Mouse (Mus musculus) v-Abl transformed pro-B cells (cell line): ENCODE data around the gene Dram1.

ENCODE experiments used
- in situ Hi-C, 2 experiments: fragments of 400-800 bp; cut with MboI; formaldehyde crosslinking; loops; one replicate each; pipeline ENCODE4 v1.15.1; 2025; ENCODE audit not compliant: unreplicated experiment in 2 of 2

Dram1 gene

GRCm38 (mm10) chr10:88362218-88362617 is 16.7 kb downstream of the Dram1 start:
- in situ Hi-C loops: loop anchor here in 1 of 2 experiments (25.0 kb wide), 1 partner anchor 850 kb away; no protein-coding TSS in a partner anchor

- in situ Hi-C loops: loop anchor here in 1 of 2 experiments (25.0 kb wide), 1 partner anchor 855 kb away; no protein-coding TSS in a partner anchor
These were observed 21.8 kb downstream of the Dram1 start for GRCm38 (mm10) chr10:88356983-88357559.

GRCm38 (mm10) chr10:88356114-88356982 is 22.5 kb downstream of the Dram1 start:
- in situ Hi-C loops: loop anchor here in 1 of 2 experiments (25.0 kb wide), 1 partner anchor 856 kb away; no protein-coding TSS in a partner anchor

GRCm38 (mm10) chr10:88354599-88354998 is 24.3 kb downstream of the Dram1 start:
- in situ Hi-C loops: loop anchor here in 1 of 2 experiments (25.0 kb wide), 1 partner anchor 858 kb away; no protein-coding TSS in a partner anchor

- in situ Hi-C loops: loop anchor here in 1 of 2 experiments (25.0 kb wide), 1 partner anchor 860 kb away; no protein-coding TSS in a partner anchor
These were observed 26.3 kb downstream of the Dram1 start for GRCm38 (mm10) chr10:88352549-88352948.

GRCm38 (mm10) chr10:88351411-88352103 is 27.3 kb downstream of the Dram1 start:
- in situ Hi-C loops: loop anchor here in 1 of 2 experiments (25.0 kb wide), 1 partner anchor 861 kb away; no protein-coding TSS in a partner anchor

GRCm38 (mm10) chr10:88350687-88351086 is 28.2 kb downstream of the Dram1 start:
- in situ Hi-C loops: loop anchor here in 1 of 2 experiments (25.0 kb wide), 1 partner anchor 862 kb away; no protein-coding TSS in a partner anchor

GRCm38 (mm10) chr10:88349800-88350199 is 29.1 kb downstream of the Dram1 start:
- in situ Hi-C loops: loop anchor here in 1 of 2 experiments (25.0 kb wide), 2 partner anchors 863 to 1887 kb away; no protein-coding TSS in a partner anchor

GRCm38 (mm10) chr10:88346454-88347245 is 32.2 kb downstream of the Dram1 start:
- in situ Hi-C loops: loop anchor here in 1 of 2 experiments (25.0 kb wide), 1 partner anchor 1884 kb away; no protein-coding TSS in a partner anchor

GRCm38 (mm10) chr10:88345899-88346401 is 32.9 kb downstream of the Dram1 start:
- in situ Hi-C loops: loop anchor here in 1 of 2 experiments (25.0 kb wide), 1 partner anchor 1884 kb away; no protein-coding TSS in a partner anchor

GRCm38 (mm10) chr10:88341368-88341767 is 37.5 kb downstream of the Dram1 start:
- in situ Hi-C loops: loop anchor here in 1 of 2 experiments (25.0 kb wide), 1 partner anchor 1879 kb away; no protein-coding TSS in a partner anchor

GRCm38 (mm10) chr10:88340660-88341059 is 38.2 kb downstream of the Dram1 start:
- in situ Hi-C loops: loop anchor here in 1 of 2 experiments (25.0 kb wide), 1 partner anchor 1878 kb away; no protein-coding TSS in a partner anchor

GRCm38 (mm10) chr10:88330695-88331094 is 48.2 kb downstream of the Dram1 start:
- in situ Hi-C loops: loop anchor here in 1 of 2 experiments (25.0 kb wide), 1 partner anchor 1868 kb away; no protein-coding TSS in a partner anchor

- in situ Hi-C loops: loop anchor here (5.0 to 25.0 kb wide), 5 partner anchors 776 to 1866 kb away; no protein-coding TSS in a partner anchor
These were observed 50.8 kb downstream of the Dram1 start for GRCm38 (mm10) chr10:88328056-88328450.

GRCm38 (mm10) chr10:88327160-88328055 is 51.5 kb downstream of the Dram1 start:
- in situ Hi-C loops: loop anchor here (5.0 to 25.0 kb wide), 5 partner anchors 775 to 1865 kb away; no protein-coding TSS in a partner anchor

- in situ Hi-C loops: loop anchor here (10.0 to 25.0 kb wide), 2 partner anchors 1184 to 1197 kb away; no protein-coding TSS in a partner anchor
These were observed 57.1 kb downstream of the Dram1 start for GRCm38 (mm10) chr10:88321739-88322138.

- in situ Hi-C loops: loop anchor here (10.0 to 25.0 kb wide), 2 partner anchors 1184 to 1196 kb away; no protein-coding TSS in a partner anchor
These were observed 58.0 kb downstream of the Dram1 start for GRCm38 (mm10) chr10:88320714-88321416.
